Mouse (Mus musculus) layer of hippocampus, postnatal 36 days (tissue): ENCODE measurements around the gene Cep19. TPM values are rescaled to one million over a fixed set of nuclear protein-coding genes. Genes with fewer than 3 reads are reported as not detected.
A peak's percentile ranks its signal among the peaks of the same experiment; 100 is the strongest.
"Not testable (repeated sequence)": the region's sequence is repeated elsewhere in the genome, so short reads cannot be mapped to it uniquely, and the experiment has no call there.

Experiments
- DNase-seq, 2 experiments: peaks; one replicate each; pipeline ENCODE4 v3.0.0; 2022
- total RNA-seq, 2 experiments: library from RNA; stranded (reverse); gene quantifications; 2 replicates each; pipeline ENCODE4 v1.2.3; 2021

Cep19 gene
- 10 to 100 TPM; 63.0 to 63.9 TPM for total RNA-seq

- peak; percentile 89 to 90 for DNase-seq
Observed at GRCm38 (mm10) chr16:32099638-32100150, at the start of gene Cep19, which contains the start of gene Pigx. Gene Cep19, plus strand, starts transcription at chr16:32099800. Gene Pigx, minus strand, starts transcription at chr16:32099740.

DNA sequence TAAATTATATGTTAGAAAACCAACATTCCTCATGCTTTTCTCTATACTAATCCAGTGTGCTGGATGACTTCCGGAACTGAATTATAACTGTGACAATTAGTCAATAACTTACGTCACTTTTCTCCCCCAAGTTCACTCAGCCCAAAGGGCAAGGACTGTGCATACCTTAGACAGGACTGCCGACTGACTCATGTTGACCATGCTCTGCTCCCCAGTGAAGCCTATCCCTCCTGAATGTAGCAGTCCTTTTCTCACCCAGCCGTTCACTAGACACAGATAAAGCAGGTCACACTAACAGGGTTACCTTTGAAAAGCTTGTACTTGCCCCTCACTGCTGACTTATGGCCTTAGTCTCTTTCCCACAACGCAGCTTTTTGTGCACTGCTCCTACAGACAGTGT is 40.8 kb upstream of the Cep19 start:
- no peak for DNase-seq

DNA sequence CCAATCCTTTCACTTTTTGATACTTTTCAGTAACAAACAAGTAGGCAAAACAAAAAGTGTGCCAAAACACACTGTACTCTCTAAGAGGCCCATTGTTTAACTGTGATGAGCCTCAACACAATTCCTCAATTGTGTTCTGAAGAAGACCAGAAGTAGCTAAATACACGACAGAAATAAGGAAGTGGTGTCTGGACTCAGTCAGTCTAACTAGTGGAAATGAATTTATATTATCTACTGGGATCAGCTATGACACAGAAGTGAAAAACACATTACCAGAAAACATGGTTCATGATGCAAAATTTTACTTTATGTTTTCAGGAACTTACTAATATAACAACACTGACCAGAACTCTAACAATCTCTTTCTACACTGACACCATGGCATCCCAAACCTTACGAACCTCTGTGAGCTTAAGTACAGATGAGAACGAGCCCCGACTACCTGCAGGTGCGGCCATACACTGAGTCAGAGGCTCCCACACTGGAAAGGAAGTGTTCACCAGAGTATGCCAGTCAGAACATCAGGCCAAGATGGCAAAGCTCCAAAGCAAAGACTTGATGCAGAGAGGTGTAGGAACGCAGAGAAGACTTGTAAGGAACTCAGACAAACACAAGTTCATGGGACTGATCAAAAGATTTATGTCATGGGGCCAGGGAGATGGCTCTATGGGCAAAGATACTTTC is 39.6 kb upstream of the Cep19 start:
- no peak for DNase-seq

DNA sequence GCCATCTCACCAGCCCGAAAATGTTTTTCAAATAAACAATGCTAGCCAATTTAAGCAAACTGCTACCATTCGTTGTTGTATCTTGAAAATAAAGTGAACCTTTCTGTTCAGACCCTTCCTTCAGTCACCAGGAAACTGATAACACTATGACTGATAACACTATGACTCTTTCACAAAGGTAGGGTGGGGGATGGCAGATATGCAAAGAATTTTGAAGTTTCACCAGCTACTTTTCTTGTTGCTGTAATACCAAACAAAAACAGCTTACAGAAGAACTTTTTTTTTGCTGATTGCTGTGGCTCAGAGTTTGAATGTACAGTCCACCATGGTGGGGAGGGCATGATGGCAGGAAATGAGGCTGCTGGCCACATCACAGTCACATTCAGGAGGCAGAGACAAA is 37.4 kb upstream of the Cep19 start:
- DNase-seq = no peak

- no peak for DNase-seq
Observed at GRCm38 (mm10) chr16:32063900-32064299, 35.7 kb upstream of the Cep19 start.

GRCm38 (mm10) chr16:32066899-32067298 is 32.7 kb upstream of the Cep19 start:
- DNase-seq = no peak

- DNase-seq = no peak
Observed at GRCm38 (mm10) chr16:32068389-32069300, 31.0 kb upstream of the Cep19 start.

DNA sequence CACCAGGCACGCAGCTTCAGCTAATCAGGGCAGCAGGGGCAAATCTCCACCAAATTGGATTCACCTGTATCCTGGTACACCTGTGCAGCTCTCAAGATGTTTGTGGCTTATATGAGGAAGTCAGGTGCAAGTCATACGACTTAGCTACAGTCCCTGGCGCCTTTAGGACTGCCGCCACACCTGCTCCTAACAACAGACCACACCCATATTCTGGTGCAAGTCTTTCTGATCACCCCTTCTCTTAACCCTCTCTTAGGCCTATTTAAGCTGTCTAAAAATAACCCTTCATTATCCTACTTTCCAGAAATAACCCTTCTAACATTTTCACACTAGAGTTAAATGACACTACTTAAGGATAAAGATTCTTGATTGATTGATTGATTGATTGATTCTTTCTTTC is 29.5 kb upstream of the Cep19 start:
- DNase-seq = not testable (repeated sequence)

DNA sequence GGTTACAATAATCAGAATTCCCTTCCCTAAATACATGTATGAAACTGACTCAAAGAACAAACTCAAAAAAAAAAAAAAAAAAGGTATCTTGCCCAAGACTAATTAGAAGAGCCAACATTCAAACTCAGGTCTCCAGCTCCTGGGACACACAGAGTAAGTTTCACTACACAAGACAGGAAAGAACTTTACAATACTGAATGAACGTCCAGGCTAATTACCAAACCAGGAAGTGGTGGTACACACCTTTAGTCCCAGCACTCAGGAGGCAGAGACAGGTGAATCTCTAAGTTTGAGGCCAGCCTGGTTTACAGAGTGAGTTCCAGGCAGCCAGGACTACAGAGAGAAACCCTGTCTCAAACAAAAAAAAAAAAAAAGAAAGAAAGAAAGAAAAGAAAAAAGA is 23.8 kb upstream of the Cep19 start:
- no peak for DNase-seq

- no peak for DNase-seq
Observed at GRCm38 (mm10) chr16:32076406-32076805, 23.2 kb upstream of the Cep19 start.

DNA sequence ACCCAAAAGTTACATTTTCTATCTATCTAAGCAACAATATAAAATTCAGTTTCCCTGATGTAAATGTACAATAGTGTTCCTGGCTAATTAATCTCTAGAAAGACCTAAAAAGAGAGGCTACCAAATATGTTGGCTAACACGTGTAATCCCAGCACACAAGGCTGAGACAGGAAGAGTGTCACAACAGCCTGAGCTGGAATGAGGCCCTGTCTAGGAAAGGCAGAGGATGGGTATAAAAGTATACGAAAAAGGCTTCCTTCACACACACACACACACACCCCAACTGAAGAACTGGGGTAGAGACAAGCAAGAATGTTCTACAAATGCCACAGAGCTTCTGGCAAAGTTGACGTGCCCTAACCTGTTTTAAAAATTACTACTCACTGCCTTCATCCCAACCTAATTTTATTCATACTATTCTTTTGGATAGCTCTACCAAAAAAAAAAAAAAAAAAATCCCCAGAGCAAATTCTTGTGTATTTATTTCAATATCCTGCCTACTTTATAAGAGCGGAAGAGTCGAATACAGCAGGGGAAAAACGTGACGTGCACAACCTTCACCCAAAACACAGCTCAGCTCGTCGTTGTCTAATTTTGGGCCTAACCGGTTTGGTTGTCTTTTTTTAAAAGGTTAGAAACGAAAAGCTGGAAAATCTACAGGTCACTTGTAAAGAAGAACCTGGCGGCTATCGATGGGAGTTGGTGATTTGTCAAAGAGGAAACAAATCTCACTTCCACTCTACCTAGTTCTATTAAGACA is 21.8 kb upstream of the Cep19 start:
- DNase-seq = no peak

DNA sequence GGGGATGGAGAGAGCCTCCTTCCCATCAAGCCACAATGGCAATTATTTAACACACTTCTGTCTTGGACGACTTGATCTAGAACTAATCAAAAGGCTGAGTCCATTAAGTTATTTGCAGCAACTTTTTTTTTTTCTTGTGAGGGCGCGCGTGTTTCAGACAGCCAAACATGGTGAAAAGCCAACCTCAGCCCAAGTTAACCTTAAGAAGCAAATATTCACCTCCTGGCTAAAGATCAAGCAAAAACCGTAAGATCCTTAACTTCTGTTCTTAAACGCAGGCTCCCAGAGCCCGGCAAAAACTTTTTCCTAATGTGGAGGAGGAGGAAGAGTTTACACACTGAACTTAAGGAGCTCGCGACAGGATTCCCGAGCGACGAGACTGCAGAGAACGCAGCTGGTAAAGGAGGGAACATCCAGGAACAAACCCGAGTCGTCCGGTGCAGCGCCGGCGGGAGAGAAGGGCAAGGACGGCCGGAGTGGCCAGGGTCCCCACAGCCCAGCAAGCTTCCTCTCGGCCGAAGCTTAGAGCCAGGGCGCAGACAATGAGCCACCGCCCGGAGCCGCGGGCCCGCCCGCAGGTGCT is 21.1 kb upstream of the Cep19 start:
- DNase-seq = no peak

DNA sequence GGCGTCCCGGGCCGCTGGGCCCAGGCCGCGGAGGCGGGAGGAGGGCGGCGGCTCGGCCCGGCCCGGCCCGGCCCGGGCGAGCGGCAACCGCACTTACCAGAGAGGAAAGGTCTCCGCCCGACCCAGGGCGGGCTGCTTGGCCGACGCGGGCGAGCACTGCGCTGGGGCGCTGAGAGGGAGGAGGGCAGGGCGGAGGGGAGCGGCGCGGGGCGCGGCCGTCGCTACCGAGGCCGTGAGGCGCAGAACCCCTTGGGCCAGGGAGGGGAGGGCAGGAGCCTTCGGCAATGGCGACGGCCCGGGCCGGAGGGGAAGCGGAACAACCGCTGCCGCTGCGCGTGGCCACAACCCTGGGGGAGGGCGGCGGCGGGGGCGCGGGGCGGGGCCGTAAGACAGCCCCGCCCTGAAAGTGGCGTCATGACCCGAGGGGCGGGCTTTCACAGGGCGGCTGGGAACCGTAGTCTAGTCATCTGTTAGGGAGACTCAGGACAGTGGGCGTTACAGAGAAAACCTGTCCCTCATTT is 20.5 kb upstream of the Cep19 start, which contains the start of gene Pak2:
Gene Pak2 (minus strand): TSS at position 352 of the 521 bp plus-strand sequence.
- peak; percentile 82 for DNase-seq

- DNase-seq = no peak
Observed at GRCm38 (mm10) chr16:32087629-32088443, 11.8 kb upstream of the Cep19 start.

DNA sequence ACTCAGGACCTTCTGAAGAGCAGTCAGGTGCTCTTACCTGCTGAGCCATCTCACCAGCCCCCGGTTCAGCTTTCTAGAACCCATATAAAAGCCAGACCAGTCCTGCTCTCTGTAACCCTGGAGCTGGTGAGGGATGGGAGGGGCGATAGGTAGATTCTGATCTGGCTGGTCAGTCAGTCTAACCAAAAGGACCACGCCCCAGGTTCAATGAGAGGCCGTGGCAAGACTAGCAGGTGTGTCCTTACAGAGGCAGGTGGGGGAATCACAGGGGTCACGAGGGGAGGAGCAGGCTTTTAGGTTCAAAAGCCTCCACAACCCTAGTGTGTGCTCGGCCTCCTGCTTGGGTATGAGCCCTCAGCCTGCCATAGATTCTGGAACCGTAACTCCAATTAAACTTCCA is 8.1 kb upstream of the Cep19 start:
- no peak for DNase-seq

DNA sequence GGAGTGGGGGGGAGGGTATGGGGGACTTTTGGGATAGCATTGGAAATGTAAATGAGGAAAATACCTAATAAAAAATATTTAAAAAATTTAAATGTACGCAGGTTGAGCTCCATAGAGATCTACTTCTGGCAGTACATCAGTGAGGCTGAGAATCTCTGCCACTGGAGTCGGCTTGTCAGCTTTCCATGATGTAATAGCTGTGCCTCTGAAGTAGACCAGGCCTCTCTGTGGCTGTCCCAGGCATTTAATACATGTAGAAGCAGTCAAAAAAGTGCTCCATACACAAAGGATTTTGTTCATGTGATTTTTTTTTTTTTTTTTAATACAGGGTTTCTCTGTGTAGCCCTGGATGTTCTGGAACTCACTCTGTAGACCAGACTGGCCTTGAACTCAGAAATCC is 1.8 kb upstream of the Cep19 start:
- DNase-seq = not testable (repeated sequence)

- peak in 1 of 2 experiments; percentile 20 for DNase-seq
Observed at GRCm38 (mm10) chr16:32098897-32099637, 533 bp upstream of the Cep19 start.

- DNase-seq = no peak
Observed at GRCm38 (mm10) chr16:32102295-32102694, 2.7 kb downstream of the Cep19 start.

GRCm38 (mm10) chr16:32105698-32106097 is 6.1 kb downstream of the Cep19 start:
- no peak for DNase-seq

GRCm38 (mm10) chr16:32107342-32108045 is 7.9 kb downstream of the Cep19 start:
- DNase-seq = no peak
